Mouse (Mus musculus): ENCODE measurements around the gene Tns3.

The Tns3 gene

GRCm38 (mm10) chr11:8440221-8440620 lies 224.1 kb downstream of the Tns3 start:
- no peak for DNase-seq (ENCODE audit: low read depth, low spot score)

- DNase-seq (ENCODE audit: low read depth, low spot score): peak; percentile 75
Measured at GRCm38 (mm10) chr11:8439035-8439434, 225.3 kb downstream of the Tns3 start.

GRCm38 (mm10) chr11:8438269-8438668 lies 226.1 kb downstream of the Tns3 start:
- DNase-seq (ENCODE audit: low read depth, low spot score): no peak

- DNase-seq (ENCODE audit: low read depth, low spot score): no peak
Measured at GRCm38 (mm10) chr11:8435101-8435500, 229.2 kb downstream of the Tns3 start.

- no peak for DNase-seq (ENCODE audit: low read depth, low spot score)
Measured at GRCm38 (mm10) chr11:8434366-8434765, 230.0 kb downstream of the Tns3 start.

- DNase-seq (ENCODE audit: low read depth, low spot score): no peak
Measured at GRCm38 (mm10) chr11:8433443-8433842, 230.9 kb downstream of the Tns3 start.

- DNase-seq (ENCODE audit: low read depth, low spot score): no peak
Measured at GRCm38 (mm10) chr11:8432941-8433340, 231.4 kb downstream of the Tns3 start.

- no peak for DNase-seq (ENCODE audit: low read depth, low spot score)
Measured at GRCm38 (mm10) chr11:8427660-8428059, 236.7 kb downstream of the Tns3 start.

- DNase-seq (ENCODE audit: low read depth, low spot score): no peak
Measured at GRCm38 (mm10) chr11:8425226-8425570, 239.1 kb downstream of the Tns3 start.

GRCm38 (mm10) chr11:8424342-8425225 lies 239.8 kb downstream of the Tns3 start:
- DNase-seq (ENCODE audit: low read depth, low spot score): peak; percentile 87

GRCm38 (mm10) chr11:8405225-8405899 lies 259.0 kb downstream of the Tns3 start:
- peak; percentile 81 for DNase-seq (ENCODE audit: low read depth, low spot score)

- no peak for DNase-seq (ENCODE audit: low read depth, low spot score)
Measured at GRCm38 (mm10) chr11:8401328-8401727, 263.0 kb downstream of the Tns3 start.

- DNase-seq (ENCODE audit: low read depth, low spot score): no peak
Measured at GRCm38 (mm10) chr11:8396329-8396728, 268.0 kb downstream of the Tns3 start.

GRCm38 (mm10) chr11:8391564-8391963 lies 272.8 kb downstream of the Tns3 start:
- no peak for DNase-seq (ENCODE audit: low read depth, low spot score)

- no peak for DNase-seq (ENCODE audit: low read depth, low spot score)
Measured at GRCm38 (mm10) chr11:8385891-8386405, 278.4 kb downstream of the Tns3 start.
